Mouse (Mus musculus): ENCODE measurements at regions not wholly inside any gene's neighbourhood (a gene's known extent, or its start where the extent isn't known, plus 50 kb on each side); places are given as distances from the start of the nearest gene placed in this dataset.
A peak's percentile ranks its signal among the peaks of the same experiment; 100 is the strongest.

GRCm38 (mm10) chr15:97606630-97607381 lies 98.8 kb downstream of the Rpap3 start:
- ATAC-seq (ENCODE audit: insufficient number of reproducible peaks, insufficient read depth, low FRiP score, low read depth) = no peak
- WGBS = 16% methylated on average over 25 of the region's 25 CpGs

DNA sequence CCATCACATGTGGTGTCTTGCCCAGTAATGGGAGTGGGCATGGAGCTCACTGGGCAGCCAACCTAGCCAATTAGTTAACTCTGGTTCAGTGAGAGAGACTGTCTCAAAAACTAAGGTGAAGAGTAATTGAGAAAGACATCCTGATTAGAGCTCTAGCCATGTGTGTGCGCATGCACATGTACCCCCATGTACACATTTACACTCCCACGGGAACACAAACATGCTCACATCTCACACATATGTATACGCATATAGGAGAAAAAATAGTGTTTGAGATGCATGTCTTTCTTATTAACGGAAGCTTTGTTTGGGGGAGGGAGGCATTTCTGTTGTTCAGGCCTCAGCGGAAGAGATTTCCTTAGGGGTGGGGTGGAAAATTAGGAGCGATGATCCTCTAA lies 99.4 kb downstream of the Rpap3 start:
- peak overlapping the region; percentile 22 to 23; a peak in 3 of 4 replicates for H3K4me3 ChIP-seq (ENCODE audit: control insufficient read depth in 1 of 2, insufficient read depth in 1 of 2, low read depth in 1 of 2, low read length in 2 of 2)
- WGBS = 50% methylated on average over 6 of the region's 6 CpGs
- no peaks in the 10 kb centered on the region for H3K36me3 ChIP-seq (ENCODE audit: control insufficient read depth, insufficient read depth, low read length)
- peaks cover 6% of the 10 kb centered on the region; the same call in 1 of the 2 replicates for H3K27me3 ChIP-seq (ENCODE audit: control insufficient read depth, insufficient read depth, low read length)
- H3K4me1 ChIP-seq (ENCODE audit: control insufficient read depth in 2 of 2, insufficient read depth in 2 of 2, low read length in 2 of 2) = peaks cover 4 to 5% of the 10 kb centered on the region in 2 experiments; a peak in 2 of 4 replicates
- H3K27ac ChIP-seq (replicated peaks in 1 of 2; ENCODE audit: control insufficient read depth in 1 of 2, insufficient read depth in 1 of 2, low read depth in 2 of 2, low read length in 2 of 2) = no peak overlapping the region
- peak overlapping the region; percentile 39; the same call in 1 of the 2 replicates for H3K9ac ChIP-seq (ENCODE audit: low read length)
- ATAC-seq (ENCODE audit: insufficient number of reproducible peaks, insufficient read depth, low FRiP score, low read depth) = no peak
- H3K4me2 ChIP-seq (ENCODE audit: low read length) = peak overlapping the region; percentile 63
- H3K9me3 ChIP-seq (ENCODE audit: control insufficient read depth, low read length) = 0 out of 2 replicates have a peak, but pooled peaks cover 3% of the 10 kb centered on the region

More at GRCm38 (mm10) chr15:97606630-97607381, 98.8 kb downstream of the Rpap3 start:
- Histone ChIP-seq H3K9ac (ENCODE audit: low read length) (peak overlapping the region; percentile 39; the same call in 1 of the 2 replicates), H3K4me1 (ENCODE audit: control insufficient read depth in 2 of 2, insufficient read depth in 2 of 2, low read length in 2 of 2) (peaks cover 4 to 5% of the 10 kb centered on the region in 2 experiments; a peak in 2 of 4 replicates), H3K27ac (replicated peaks in 1 of 2; ENCODE audit: control insufficient read depth in 1 of 2, insufficient read depth in 1 of 2, low read depth in 2 of 2, low read length in 2 of 2) (no peak overlapping the region), H3K4me3 (ENCODE audit: control insufficient read depth in 1 of 2, insufficient read depth in 1 of 2, low read depth in 1 of 2, low read length in 2 of 2) (peak overlapping the region; percentile 22 to 23; a peak in 3 of 4 replicates), H3K27me3 (ENCODE audit: control insufficient read depth, insufficient read depth, low read length) (peaks cover 6% of the 10 kb centered on the region; the same call in 1 of the 2 replicates), H3K9me3 (ENCODE audit: control insufficient read depth, low read length) (0 out of 2 replicates have a peak, but pooled peaks cover 3% of the 10 kb centered on the region), H3K36me3 (ENCODE audit: control insufficient read depth, insufficient read depth, low read length) (no peaks in the 10 kb centered on the region), H3K4me2 (ENCODE audit: low read length) (peak overlapping the region; percentile 63)

DNA sequence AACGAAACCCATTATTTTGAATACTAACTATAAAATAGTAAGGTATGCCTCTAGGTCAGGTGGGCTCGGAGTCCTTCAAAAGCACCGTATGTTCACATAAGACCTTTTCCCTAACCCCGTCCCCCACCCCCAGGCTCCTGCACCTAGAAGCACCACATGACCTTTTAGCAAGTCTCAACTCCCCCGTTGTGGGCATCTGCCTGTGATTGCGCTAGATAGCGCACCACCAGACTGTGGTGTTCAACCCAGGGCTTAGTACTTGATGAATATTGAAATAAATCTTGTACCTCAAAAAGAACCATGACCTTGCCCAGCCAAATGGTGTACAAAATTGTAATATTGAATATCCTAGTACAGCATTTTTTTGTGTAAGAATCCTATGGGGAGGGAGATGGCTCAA lies 99.8 kb downstream of the Rpap3 start:
- Histone ChIP-seq H3K4me3 (ENCODE audit: control insufficient read depth in 1 of 2, insufficient read depth in 1 of 2, low read depth in 1 of 2, low read length in 2 of 2) (no peak overlapping the region), H3K9me3 (ENCODE audit: control insufficient read depth, low read length) (0 out of 2 replicates have a peak, but pooled peaks cover 3% of the 10 kb centered on the region), H3K27ac (replicated peaks in 1 of 2; ENCODE audit: control insufficient read depth in 1 of 2, insufficient read depth in 1 of 2, low read depth in 2 of 2, low read length in 2 of 2) (no peak overlapping the region), H3K9ac (ENCODE audit: low read length) (no peak overlapping the region), H3K27me3 (ENCODE audit: control insufficient read depth, insufficient read depth, low read length) (peaks cover 6% of the 10 kb centered on the region; the same call in 1 of the 2 replicates), H3K4me1 (ENCODE audit: control insufficient read depth in 2 of 2, insufficient read depth in 2 of 2, low read length in 2 of 2) (peaks cover 4 to 5% of the 10 kb centered on the region in 2 experiments; a peak in 2 of 4 replicates), H3K4me2 (ENCODE audit: low read length) (no peak overlapping the region), H3K36me3 (ENCODE audit: control insufficient read depth, insufficient read depth, low read length) (no peaks in the 10 kb centered on the region)
- ATAC-seq (ENCODE audit: insufficient number of reproducible peaks, insufficient read depth, low FRiP score, low read depth) = no peak
- WGBS = 88% methylated on average over 7 of the region's 7 CpGs

- no peak for ATAC-seq (ENCODE audit: insufficient number of reproducible peaks, insufficient read depth, low FRiP score, low read depth)
These were observed 102.1 kb downstream of the Rpap3 start for GRCm38 (mm10) chr15:97603492-97603891.

GRCm38 (mm10) chr15:97598270-97598669 lies 107.4 kb downstream of the Rpap3 start:
- Histone ChIP-seq H3K27me3 (ENCODE audit: control insufficient read depth, insufficient read depth, low read length) (no peaks in the 10 kb centered on the region), H3K27ac (replicated peaks in 1 of 2; ENCODE audit: control insufficient read depth in 1 of 2, insufficient read depth in 1 of 2, low read depth in 2 of 2, low read length in 2 of 2) (no peak overlapping the region), H3K4me2 (ENCODE audit: low read length) (no peak overlapping the region), H3K9ac (ENCODE audit: low read length) (no peak overlapping the region), H3K36me3 (ENCODE audit: control insufficient read depth, insufficient read depth, low read length) (no peaks in the 10 kb centered on the region), H3K9me3 (ENCODE audit: control insufficient read depth, low read length) (no peaks in the 10 kb centered on the region), H3K4me1 (ENCODE audit: control insufficient read depth in 2 of 2, insufficient read depth in 2 of 2, low read length in 2 of 2) (peaks cover 0 to 3% of the 10 kb centered on the region in 2 experiments; a peak in 1 of 4 replicates), H3K4me3 (ENCODE audit: control insufficient read depth in 1 of 2, insufficient read depth in 1 of 2, low read depth in 1 of 2, low read length in 2 of 2) (no peak overlapping the region)
- ATAC-seq (ENCODE audit: insufficient number of reproducible peaks, insufficient read depth, low FRiP score, low read depth) = no peak
- WGBS = 66% methylated on average over 8 of the region's 8 CpGs

More at GRCm38 (mm10) chr15:97603492-97603891, 102.1 kb downstream of the Rpap3 start:
- Histone ChIP-seq H3K27ac (replicated peaks in 1 of 2; ENCODE audit: control insufficient read depth in 1 of 2, insufficient read depth in 1 of 2, low read depth in 2 of 2, low read length in 2 of 2) (no peak overlapping the region), H3K9ac (ENCODE audit: low read length) (no peak overlapping the region), H3K9me3 (ENCODE audit: control insufficient read depth, low read length) (0 out of 2 replicates have a peak, but pooled peaks cover 3% of the 10 kb centered on the region), H3K36me3 (ENCODE audit: control insufficient read depth, insufficient read depth, low read length) (no peaks in the 10 kb centered on the region), H3K4me3 (ENCODE audit: control insufficient read depth in 1 of 2, insufficient read depth in 1 of 2, low read depth in 1 of 2, low read length in 2 of 2) (no peak overlapping the region), H3K27me3 (ENCODE audit: control insufficient read depth, insufficient read depth, low read length) (peaks cover 6% of the 10 kb centered on the region; the same call in 1 of the 2 replicates), H3K4me2 (ENCODE audit: low read length) (no peak overlapping the region), H3K4me1 (ENCODE audit: control insufficient read depth in 2 of 2, insufficient read depth in 2 of 2, low read length in 2 of 2) (peaks cover 4 to 5% of the 10 kb centered on the region in 2 experiments; a peak in 2 of 4 replicates)
- WGBS = 37% methylated on average over 6 of the region's 6 CpGs

DNA sequence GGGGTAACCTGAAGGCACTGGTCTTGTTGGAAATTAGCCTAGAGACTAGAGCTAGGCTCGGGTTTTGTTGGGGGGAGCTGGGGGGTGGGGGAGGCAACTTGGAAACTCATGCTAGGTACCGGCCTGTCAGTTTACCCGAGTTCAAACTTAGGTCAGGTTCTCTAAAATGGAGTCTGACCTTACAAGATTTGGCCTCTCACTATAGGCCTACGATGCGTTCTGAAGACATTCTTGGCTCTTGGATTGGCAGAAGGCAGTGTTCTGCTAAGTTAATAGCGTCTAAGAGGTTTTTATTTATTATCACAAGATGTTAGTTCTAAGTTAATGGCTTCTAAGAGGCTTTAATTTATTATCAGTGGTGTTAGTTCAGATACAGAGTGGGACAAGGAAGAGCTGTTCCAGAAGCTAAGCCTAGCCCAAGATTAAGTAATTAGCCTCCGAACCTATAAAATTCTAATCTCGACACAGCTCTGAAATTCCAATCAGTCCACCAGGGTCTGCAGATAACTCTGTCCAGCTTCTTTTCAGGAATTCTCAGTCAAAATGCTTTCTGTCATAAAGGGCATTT lies 109.0 kb downstream of the Rpap3 start:
- H3K4me1 ChIP-seq (ENCODE audit: control insufficient read depth in 2 of 2, insufficient read depth in 2 of 2, low read length in 2 of 2) = peaks cover 0 to 3% of the 10 kb centered on the region in 2 experiments; a peak in 1 of 4 replicates
- WGBS = 50% methylated on average over 8 of the region's 8 CpGs
- no peak overlapping the region for H3K4me3 ChIP-seq (ENCODE audit: control insufficient read depth in 1 of 2, insufficient read depth in 1 of 2, low read depth in 1 of 2, low read length in 2 of 2)
- no peaks in the 10 kb centered on the region for H3K36me3 ChIP-seq (ENCODE audit: control insufficient read depth, insufficient read depth, low read length)
- H3K4me2 ChIP-seq (ENCODE audit: low read length) = no peak overlapping the region
- H3K9ac ChIP-seq (ENCODE audit: low read length) = no peak overlapping the region
- no peaks in the 10 kb centered on the region for H3K9me3 ChIP-seq (ENCODE audit: control insufficient read depth, low read length)
- no peaks in the 10 kb centered on the region for H3K27me3 ChIP-seq (ENCODE audit: control insufficient read depth, insufficient read depth, low read length)
- H3K27ac ChIP-seq (replicated peaks in 1 of 2; ENCODE audit: control insufficient read depth in 1 of 2, insufficient read depth in 1 of 2, low read depth in 2 of 2, low read length in 2 of 2) = no peak overlapping the region
- no peak for ATAC-seq (ENCODE audit: insufficient number of reproducible peaks, insufficient read depth, low FRiP score, low read depth)

- no peak for ATAC-seq (ENCODE audit: insufficient number of reproducible peaks, insufficient read depth, low FRiP score, low read depth)
- Histone ChIP-seq H3K4me2 (ENCODE audit: low read length) (no peak overlapping the region), H3K4me1 (ENCODE audit: control insufficient read depth in 2 of 2, insufficient read depth in 2 of 2, low read length in 2 of 2) (peaks cover 0 to 3% of the 10 kb centered on the region in 2 experiments; a peak in 1 of 4 replicates), H3K4me3 (ENCODE audit: control insufficient read depth in 1 of 2, insufficient read depth in 1 of 2, low read depth in 1 of 2, low read length in 2 of 2) (no peak overlapping the region), H3K9ac (ENCODE audit: low read length) (no peak overlapping the region), H3K9me3 (ENCODE audit: control insufficient read depth, low read length) (no peaks in the 10 kb centered on the region), H3K27ac (replicated peaks in 1 of 2; ENCODE audit: control insufficient read depth in 1 of 2, insufficient read depth in 1 of 2, low read depth in 2 of 2, low read length in 2 of 2) (no peak overlapping the region), H3K27me3 (ENCODE audit: control insufficient read depth, insufficient read depth, low read length) (no peaks in the 10 kb centered on the region), H3K36me3 (ENCODE audit: control insufficient read depth, insufficient read depth, low read length) (no peaks in the 10 kb centered on the region)
- 67% methylated on average over 6 of the region's 6 CpGs for WGBS
These were observed 110.3 kb downstream of the Rpap3 start for GRCm38 (mm10) chr15:97595284-97595796.
